In the genomic region with DNA sequence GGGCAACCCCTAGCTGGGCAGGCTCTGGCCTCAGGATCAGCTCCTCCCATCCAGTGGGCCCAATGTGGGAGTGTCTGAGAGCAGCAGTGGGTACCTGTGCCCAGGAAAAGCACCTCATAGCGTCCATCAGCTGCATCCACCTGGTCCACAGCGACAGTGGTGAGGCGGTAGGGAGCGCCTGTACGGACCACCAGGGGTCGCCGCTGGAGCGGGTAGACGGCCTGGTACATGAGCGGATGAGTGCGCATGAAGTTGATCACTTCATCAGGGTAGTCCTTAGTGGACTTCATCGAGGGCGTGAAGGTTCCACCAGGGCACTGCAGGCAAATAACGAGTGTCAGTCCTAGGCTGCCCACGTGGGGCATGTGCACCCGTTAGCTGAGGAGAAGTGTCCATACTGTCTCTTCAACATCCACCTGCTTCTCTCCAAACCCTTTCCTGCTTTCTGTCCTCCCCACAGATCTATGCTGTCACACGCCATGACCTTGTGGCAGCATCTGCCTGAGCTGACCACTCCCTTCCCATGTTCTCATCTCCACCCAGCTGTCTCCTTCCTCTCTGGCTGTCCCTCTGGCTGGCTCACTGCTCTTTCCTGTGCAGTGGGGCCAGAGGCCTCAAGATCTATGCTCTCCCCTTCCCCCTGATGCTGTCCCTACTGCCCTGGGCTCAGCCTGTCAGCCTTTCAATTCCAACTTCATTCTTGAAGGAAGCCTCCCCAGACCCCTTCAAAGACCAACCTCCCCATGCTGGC, we compare ENCODE assay signal across 9 mouse cellular contexts. TPM values are rescaled to one million over a fixed set of nuclear protein-coding genes. Genes with fewer than 3 reads are reported as not detected.
DNase-seq lines count a peak whose midpoint lies in the region; ATAC-seq lines count a peak whose summit lies in the region.
"Had no signal": no experiment of that assay in that cellular context is flagged by ENCODE, and none has a peak within 500 bp of the region (broad histone marks: within the 10 kb centered on the region; RNA-seq: fewer than 3 reads in every experiment).

No protein-coding gene starts in this region.

- no peak overlapping the region; the same call in 1 of the 2 replicates for H3K27ac ChIP-seq in embryonic facial prominence, embryonic 15.5 days (replicated peaks)
- H3K27ac ChIP-seq in midbrain, embryonic 16.5 days (ENCODE audit: low read length): no peak overlapping the region

- H3K9me3 ChIP-seq in embryonic facial prominence, embryonic 15.5 days (replicated peaks): no peaks in the 10 kb centered on the region
- H3K9me3 ChIP-seq in midbrain, embryonic 16.5 days (replicated peaks; ENCODE audit: control insufficient read depth, low read length, poor library complexity, severe bottlenecking): no peaks in the 10 kb centered on the region

- ATAC-seq in embryonic facial prominence, embryonic 15.5 days (ENCODE audit: insufficient number of reproducible peaks, low FRiP score, low TSS enrichment, low read depth): peak; percentile 35; the same call in 1 of the 2 replicates
- peak; percentile 66 to 70; a peak in 3 of 4 replicates for ATAC-seq in hematopoietic stem cell, adult 5-6 weeks (replicated peaks in 1 of 2; ENCODE audit: insufficient read depth in 1 of 2, low FRiP score in 2 of 2, low TSS enrichment in 1 of 2, low read depth in 1 of 2, poor library complexity in 2 of 2, severe bottlenecking in 2 of 2)
- peak; percentile 52 for ATAC-seq in midbrain, embryonic 16.5 days

- WGBS in embryonic facial prominence, embryonic 15.5 days: 37% methylated on average over 17 of the region's 17 CpGs
- 31% methylated on average over 17 of the region's 17 CpGs for WGBS in midbrain, embryonic 16.5 days

- H3K4me3 ChIP-seq in embryonic facial prominence, embryonic 15.5 days (replicated peaks): no peak overlapping the region
- no peak overlapping the region for H3K4me3 ChIP-seq in midbrain, embryonic 16.5 days (ENCODE audit: low read depth, low read length)

- H3K9ac ChIP-seq in embryonic facial prominence, embryonic 15.5 days: no peak overlapping the region
- H3K9ac ChIP-seq in midbrain, embryonic 16.5 days (ENCODE audit: low read depth, low read length): no peak overlapping the region

- peaks cover 79% of the 10 kb centered on the region for H3K36me3 ChIP-seq in embryonic facial prominence, embryonic 15.5 days
- H3K36me3 ChIP-seq in midbrain, embryonic 16.5 days (ENCODE audit: control insufficient read depth, insufficient read depth, low read length): peaks cover 8% of the 10 kb centered on the region; the same call in 1 of the 2 replicates

- H3K4me1 ChIP-seq in embryonic facial prominence, embryonic 15.5 days: no peaks in the 10 kb centered on the region
- no peaks in the 10 kb centered on the region for H3K4me1 ChIP-seq in midbrain, embryonic 16.5 days (ENCODE audit: control insufficient read depth, insufficient read depth, low read length)

- DNase-seq in gastrocnemius, adult 18-20 months (ENCODE audit: low spot score): peak; percentile 50
- no peak for DNase-seq in gastrocnemius, postnatal 25 days
- DNase-seq in ES-CJ7 (ENCODE audit: low read depth, low spot score): peak; percentile 67
- DNase-seq in liver: peak; percentile 61
- DNase-seq in frontal cortex, adult 2 months (ENCODE audit: extremely low spot score in 1 of 2, low spot score in 1 of 2): no peak

- no peaks in the 10 kb centered on the region for H3K27me3 ChIP-seq in embryonic facial prominence, embryonic 15.5 days
- no peaks in the 10 kb centered on the region for H3K27me3 ChIP-seq in midbrain, embryonic 16.5 days (ENCODE audit: control insufficient read depth, insufficient read depth, low read depth, low read length)

- H3K4me2 ChIP-seq in embryonic facial prominence, embryonic 15.5 days (replicated peaks): no peak overlapping the region
- no peak overlapping the region for H3K4me2 ChIP-seq in midbrain, embryonic 16.5 days (ENCODE audit: low read length)

RNA-seq across cellular contexts. Expression of gene Gnat1, which starts 5.9 kb away (rescaled TPM):
- not detected for total RNA-seq in gastrocnemius, adult 18-20 months (2021)
- not detected for total RNA-seq in gastrocnemius, postnatal 25 days (2021)
- polyA plus RNA-seq in embryonic facial prominence, embryonic 15.5 days (2015; fragmentation: Nextera tagmentation; extraction: Ambion mirVana): 1.9 and 3.4 TPM in 2 replicates
- not detected in 2 replicates for total RNA-seq in hematopoietic stem cell, adult 5-6 weeks (2017)
- polyA plus RNA-seq in midbrain, embryonic 16.5 days (2015; fragmentation: Nextera tagmentation; extraction: Ambion mirVana): 1.6 and 2.2 TPM in 2 replicates
- polyA plus RNA-seq in frontal cortex, adult 2 months (2012; rRNA removed): 0.15 and 0.28 TPM in 2 replicates
- total RNA-seq: layer of hippocampus, postnatal 36 days had no signal

RNA-seq across cellular contexts. Expression of gene Slc38a3, which starts 16.1 kb away (rescaled TPM):
- total RNA-seq in gastrocnemius, adult 18-20 months (2021): 10 to 100 TPM; 57.7 to 62.0 TPM
- 10 to 100 TPM; 72.1 to 77.5 TPM for total RNA-seq in gastrocnemius, postnatal 25 days (2021)
- 3.7 and 4.2 TPM in 2 replicates for polyA plus RNA-seq in embryonic facial prominence, embryonic 15.5 days (2015; fragmentation: Nextera tagmentation; extraction: Ambion mirVana)
- not detected in 2 replicates for total RNA-seq in hematopoietic stem cell, adult 5-6 weeks (2017)
- polyA plus RNA-seq in midbrain, embryonic 16.5 days (2015; fragmentation: Nextera tagmentation; extraction: Ambion mirVana): 31.1 and 34.0 TPM in 2 replicates
- 256 and 260 TPM in 2 replicates for polyA plus RNA-seq in frontal cortex, adult 2 months (2012; rRNA removed)

RNA-seq across cellular contexts. Expression of gene Sema3f, which starts 24.9 kb away (rescaled TPM):
- 1 to 10 TPM; 6.2 to 6.8 TPM for total RNA-seq in gastrocnemius, adult 18-20 months (2021)
- total RNA-seq in gastrocnemius, postnatal 25 days (2021): 1 to 10 TPM; 5.9 to 9.7 TPM
- polyA plus RNA-seq in embryonic facial prominence, embryonic 15.5 days (2015; fragmentation: Nextera tagmentation; extraction: Ambion mirVana): 40.6 and 44.6 TPM in 2 replicates
- 0.89 and 1.2 TPM in 2 replicates for total RNA-seq in hematopoietic stem cell, adult 5-6 weeks (2017)
- 16.6 and 19.2 TPM in 2 replicates for polyA plus RNA-seq in midbrain, embryonic 16.5 days (2015; fragmentation: Nextera tagmentation; extraction: Ambion mirVana)
- polyA plus RNA-seq in frontal cortex, adult 2 months (2012; rRNA removed): 21.2 and 22.3 TPM in 2 replicates

RNA-seq across cellular contexts. Expression of gene Gnai2, which starts 50.2 kb away (rescaled TPM):
- total RNA-seq in gastrocnemius, adult 18-20 months (2021): 10 to 100 TPM; 59.3 to 75.5 TPM
- 10 to 100 TPM; 73.2 to 87.6 TPM for total RNA-seq in gastrocnemius, postnatal 25 days (2021)
- polyA plus RNA-seq in embryonic facial prominence, embryonic 15.5 days (2015; fragmentation: Nextera tagmentation; extraction: Ambion mirVana): 458 and 459 TPM in 2 replicates
- 345 and 415 TPM in 2 replicates for total RNA-seq in hematopoietic stem cell, adult 5-6 weeks (2017)
- 278 and 281 TPM in 2 replicates for polyA plus RNA-seq in midbrain, embryonic 16.5 days (2015; fragmentation: Nextera tagmentation; extraction: Ambion mirVana)
- polyA plus RNA-seq in frontal cortex, adult 2 months (2012; rRNA removed): 334 and 351 TPM in 2 replicates

Comparison
In these comparisons a context has a peak if more than half of its experiments do, and no peak if none do; other contexts are left out.
1. DNase-seq: peak in gastrocnemius, adult 18-20 months (single experiment), ES-CJ7 (single experiment) and liver (single experiment); none in gastrocnemius, postnatal 25 days (single experiment) and frontal cortex, adult 2 months (0 of 2).
2. RNA of gene Slc38a3, which starts 16.1 kb away (total RNA-seq): 72.1 to 77.5 TPM in gastrocnemius, postnatal 25 days and 57.7 to 62.0 TPM in gastrocnemius, adult 18-20 months; not detected in hematopoietic stem cell, adult 5-6 weeks; every median in the first group is over 10 times any median in the second.
3. Peak in every context shown above with its lines, with median percentiles within 50 percentile points of each other: ATAC-seq.